Mouse (Mus musculus) neutrophil, adult 59 days (primary cell): ENCODE data around the gene Ppip5k2. TPM values are rescaled to one million over a fixed set of nuclear protein-coding genes. Genes with fewer than 3 reads are reported as not detected.

ENCODE experiments used
- total RNA-seq, 2 experiments: library from RNA; stranded (reverse); gene quantifications; 1 replicate in 1 of 2; 2 replicates in 1 of 2; pipeline ENCODE4 v1.2.4; 2023

Gene Ppip5k2
- 10 to 100 TPM; 27.6 to 27.7 TPM for total RNA-seq

GRCm38 (mm10) chr1:97769904-97770753, at the start of gene Ppip5k2, which contains the start of gene Gin1:
Ppip5k2 (minus strand) TSS chr1:97770411.
Gin1 (plus strand) TSS chr1:97770172.

GRCm38 (mm10) chr1:97661406-97662241, 108.6 kb downstream of the Ppip5k2 start, which contains the start of gene D1Ertd622e:
D1Ertd622e (minus strand) TSS chr1:97662074.

Other genes with a start within 250 kb of the Ppip5k2 start
- gene D1Ertd622e, start 108.3 kb downstream of the Ppip5k2 start, total RNA-seq = 100 to 1,000 TPM; 120 to 139 TPM
- 10 to 100 TPM in 1 of 2 experiments, 1 to 10 TPM in 1; 6.0 to 10.4 TPM for gene Gin1, start 239 bp downstream of the Ppip5k2 start, total RNA-seq